Mouse (Mus musculus) lung, postnatal 10 days (tissue): ENCODE data around the gene Fam81b.
A peak's percentile ranks its signal among the peaks of the same experiment; 100 is the strongest.
"Not testable (repeated sequence)": the region's sequence is repeated elsewhere in the genome, so short reads cannot be mapped to it uniquely, and the experiment has no call there.

ENCODE experiments used
- DNase-seq: peaks from one replicate; pipeline ENCODE4 v3.0.0; 2021

Fam81b gene

GRCm38 (mm10) chr13:76304637-76305122, at the start of gene Fam81b:
Gene Fam81b (minus strand): TSS chr13:76305072.
- no peak for DNase-seq

GRCm38 (mm10) chr13:76345941-76346340, 41.1 kb upstream of the Fam81b start:
- DNase-seq: not testable (repeated sequence)

GRCm38 (mm10) chr13:76318635-76319034, 13.8 kb upstream of the Fam81b start:
- DNase-seq: peak; percentile 20

- no peak for DNase-seq
These were observed 6.7 kb upstream of the Fam81b start for GRCm38 (mm10) chr13:76311580-76311979.

GRCm38 (mm10) chr13:76308811-76309210, 3.9 kb upstream of the Fam81b start:
- DNase-seq: no peak

- no peak for DNase-seq
These were observed 938 bp upstream of the Fam81b start for GRCm38 (mm10) chr13:76305655-76306365.

- no peak for DNase-seq
These were observed 369 bp upstream of the Fam81b start for GRCm38 (mm10) chr13:76305241-76305640.

- DNase-seq: no peak
These were observed 671 bp downstream of the Fam81b start for GRCm38 (mm10) chr13:76304201-76304600.

GRCm38 (mm10) chr13:76303160-76303559, 1.7 kb downstream of the Fam81b start:
- no peak for DNase-seq

GRCm38 (mm10) chr13:76302056-76302455, 2.8 kb downstream of the Fam81b start:
- peak; percentile 53 for DNase-seq

GRCm38 (mm10) chr13:76292050-76292449, 12.8 kb downstream of the Fam81b start:
- DNase-seq: no peak

- no peak for DNase-seq
These were observed 20.3 kb downstream of the Fam81b start for GRCm38 (mm10) chr13:76284597-76284996.

GRCm38 (mm10) chr13:76264361-76265026, 40.4 kb downstream of the Fam81b start:
- DNase-seq: no peak

GRCm38 (mm10) chr13:76258766-76259165, 46.1 kb downstream of the Fam81b start:
- DNase-seq: no peak

- DNase-seq: no peak
These were observed 48.5 kb downstream of the Fam81b start for GRCm38 (mm10) chr13:76256350-76256749.

- DNase-seq: no peak
These were observed 54.8 kb downstream of the Fam81b start for GRCm38 (mm10) chr13:76250092-76250491.

- DNase-seq: no peak
These were observed 55.8 kb downstream of the Fam81b start for GRCm38 (mm10) chr13:76249066-76249465.

- DNase-seq: peak; percentile 38
These were observed 89.5 kb downstream of the Fam81b start for GRCm38 (mm10) chr13:76215397-76215796.

GRCm38 (mm10) chr13:76214928-76215327, 89.9 kb downstream of the Fam81b start:
- DNase-seq: no peak

- no peak for DNase-seq
These were observed 104.9 kb downstream of the Fam81b start for GRCm38 (mm10) chr13:76199943-76200342.

GRCm38 (mm10) chr13:76197297-76197848, 107.5 kb downstream of the Fam81b start:
- DNase-seq: no peak

GRCm38 (mm10) chr13:76195431-76196138, 109.3 kb downstream of the Fam81b start:
- DNase-seq: no peak

- no peak for DNase-seq
These were observed 109.9 kb downstream of the Fam81b start for GRCm38 (mm10) chr13:76194937-76195336.
